Mouse (Mus musculus) lung, adult 2 months (tissue): ENCODE measurements around the gene Gbp6. TPM values are rescaled to one million over a fixed set of nuclear protein-coding genes. Genes with fewer than 3 reads are reported as not detected.
A peak's percentile ranks its signal among the peaks of the same experiment; 100 is the strongest.
"Not testable (repeated sequence)": the region's sequence is repeated elsewhere in the genome, so short reads cannot be mapped to it uniquely, and the experiment has no call there.

Experiments used
- DNase-seq: peaks from one replicate; pipeline ENCODE4 v3.0.0; 2022
- H3K4me1 ChIP-seq: fragments of 200-500 bp; 2 replicates; pipeline ENCODE4 v1.6.1; 2011; ENCODE audit warnings: low read length; ENCODE audit not compliant: control insufficient read depth, insufficient read depth
- H3K4me3 ChIP-seq: fragments of 200-500 bp; replicated peaks from 2 replicates; pipeline ENCODE3; 2011; ENCODE audit warnings: low read depth, mild to moderate bottlenecking, control low read depth, low read length; ENCODE audit errors: extremely low read depth
- CTCF ChIP-seq: fragments of 200-500 bp; IDR thresholded peaks from 2 replicates; pipeline ENCODE4 v1.5.1; 2011; ENCODE audit warnings: mild to moderate bottlenecking, low read length, control low read depth; ENCODE audit not compliant: insufficient read depth
- POLR2A ChIP-seq: fragments of 200-500 bp; IDR thresholded peaks from 2 replicates; pipeline ENCODE4 v1.6.1; 2011; ENCODE audit warnings: low read depth, mild to moderate bottlenecking, control low read depth, low read length, borderline replicate concordance; ENCODE audit errors: extremely low read depth
- WGBS: fragments of 180-500 bp; shearing (Covaris S2); methylation state at CpG from one replicate; pipeline ENCODE4 v1.1.7; 2018; 5-methylcytosine and 5-hydroxymethylcytosine counted together
- polyA plus RNA-seq: library from polyadenylated mRNA; depleted of rRNA; stranded (reverse); fragments of >200 nt; gene quantifications from 2 replicates; pipeline ENCODE4 v1.2.3, GENCODE M21; 2012; rRNA removed

The Gbp6 gene
- 3.2 and 4.4 TPM in 2 replicates for polyA plus RNA-seq

DNA sequence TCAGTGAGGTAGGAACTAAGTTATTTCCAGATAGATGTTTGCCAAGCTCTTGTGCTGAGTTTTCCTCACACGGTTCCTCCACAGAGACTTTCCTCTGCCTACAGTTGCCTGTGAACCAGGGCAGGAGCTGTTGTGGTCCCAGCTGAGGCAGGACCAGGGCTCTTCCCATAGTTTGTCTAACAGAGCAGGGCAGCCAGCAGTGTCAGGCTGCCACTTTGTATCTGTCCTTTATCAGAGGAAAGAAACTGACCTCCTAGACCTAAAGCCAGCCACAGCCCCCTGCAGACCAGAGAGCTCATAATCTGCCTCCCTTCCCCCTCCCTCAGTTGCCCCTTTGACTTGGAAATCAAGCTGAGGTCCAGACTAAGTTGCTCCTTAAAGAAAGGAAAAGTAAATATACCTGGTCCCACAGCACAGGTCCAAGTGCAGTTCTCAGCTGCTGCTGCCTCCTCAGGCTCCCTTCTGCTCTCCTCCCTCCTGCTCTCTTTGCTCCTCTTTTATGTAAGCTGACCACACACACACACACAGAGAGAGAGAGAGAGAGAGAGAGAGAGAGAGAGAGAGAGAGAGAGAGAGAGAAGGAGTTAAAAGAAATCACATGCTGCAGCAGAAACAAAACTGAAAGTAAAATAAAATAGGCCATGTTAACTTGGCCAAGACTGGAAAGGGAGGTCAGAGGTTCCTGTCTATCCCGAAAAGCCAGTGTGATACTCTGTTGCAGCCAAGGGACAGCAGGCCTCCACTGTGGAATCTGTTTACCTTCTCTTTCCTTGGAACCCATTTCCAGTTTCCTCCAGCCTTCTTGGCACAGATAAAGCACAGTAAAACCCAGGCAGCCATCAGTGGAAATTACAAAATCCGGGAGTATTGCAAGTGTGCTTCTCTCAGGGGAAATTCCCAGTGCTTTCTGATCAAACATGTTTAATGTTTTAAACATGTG, at the start of gene Gbp6, which contains the start of gene Gm43302:
Gene Gbp6 (minus strand): TSS at position 473 of the 940 bp plus-strand sequence.
Gene Gm43302 (minus strand): TSS at position 470 of the 940 bp plus-strand sequence.
- H3K4me3 ChIP-seq, result peak within 1 kb of the TSS; percentile 36
- H3K4me1 ChIP-seq, result not testable (repeated sequence)
- peak; percentile 34 for DNase-seq
- WGBS, result 9% methylated on average over 3 of the region's 3 CpGs

DNA sequence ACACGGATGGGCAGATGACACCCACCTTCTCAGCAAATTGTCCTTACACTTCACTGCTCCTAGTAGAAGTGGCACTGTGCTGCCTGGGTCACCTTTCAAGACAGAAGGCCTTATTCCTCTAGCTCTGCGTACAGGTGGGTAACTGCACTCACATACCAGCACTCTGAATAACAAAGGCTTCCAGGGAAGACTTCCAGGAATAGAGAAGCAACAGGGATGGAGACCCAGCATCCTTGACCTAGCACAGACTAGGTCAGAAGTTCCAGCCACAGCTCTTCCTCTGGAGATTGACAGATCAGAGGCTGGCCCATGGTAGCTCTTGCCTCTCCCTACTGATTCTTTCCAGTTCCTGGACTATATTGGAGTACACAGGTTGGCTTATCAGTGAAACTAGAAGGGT, 47.8 kb upstream of the Gbp6 start:
- no peak for TF ChIP-seq POLR2A
- TF ChIP-seq CTCF, result no peak
- DNase-seq, result no peak
- Histone ChIP-seq H3K4me1 (no peaks in the 10 kb centered on the region), H3K4me3 (no peak overlapping the region)
- WGBS, result 81% methylated on average over 2 of the region's 2 CpGs

DNA sequence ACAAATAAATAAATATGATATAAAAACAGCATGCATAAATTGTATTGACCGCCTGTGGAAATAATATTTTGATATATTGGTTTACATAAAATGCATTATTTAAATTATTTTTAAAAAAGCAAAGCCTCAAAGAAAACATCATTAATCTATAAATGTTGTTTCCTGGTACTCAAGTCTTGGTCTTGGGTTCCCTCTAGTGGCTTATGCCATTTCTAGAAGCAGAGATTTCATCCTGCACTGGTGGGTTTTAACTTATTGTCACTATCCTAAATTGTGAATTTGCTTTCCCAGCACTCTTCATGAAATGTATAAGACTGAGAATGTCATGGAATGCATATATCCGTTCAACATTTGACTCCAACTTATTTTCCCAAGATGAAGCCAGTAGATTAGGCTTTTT, 29.0 kb upstream of the Gbp6 start:
- DNase-seq, result no peak
- 57% methylated on average over 2 of the region's 2 CpGs for WGBS

DNA sequence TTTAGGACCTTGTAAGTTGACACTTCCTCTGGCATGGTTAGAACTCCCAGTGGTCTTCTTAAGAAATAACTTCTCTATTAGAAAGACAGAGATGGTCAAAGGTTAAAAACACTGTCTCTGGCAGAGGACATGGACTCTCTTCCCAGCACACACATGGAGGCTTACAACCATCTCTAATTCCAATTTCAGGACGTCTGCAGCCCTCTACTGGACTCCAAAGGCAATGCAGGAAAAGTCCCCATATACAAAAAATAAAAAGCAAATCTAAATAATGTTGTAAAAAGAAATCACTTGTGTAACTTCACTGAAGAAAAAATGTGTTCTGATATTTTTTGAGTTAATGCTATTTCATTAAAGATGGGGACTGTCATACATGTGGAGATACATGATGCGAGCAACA, 17.4 kb upstream of the Gbp6 start:
- no peaks in the 10 kb centered on the region for H3K4me1 ChIP-seq
- 82% methylated on average over 2 of the region's 2 CpGs for WGBS
- H3K4me3 ChIP-seq, result no peak overlapping the region
- TF ChIP-seq CTCF (no peak), POLR2A (no peak)
- DNase-seq, result no peak

More for the DNA sequence above, 29.0 kb upstream of the Gbp6 start:
- H3K4me3 ChIP-seq, result no peak overlapping the region
- no peaks in the 10 kb centered on the region; the same call in 1 of the 2 replicates for H3K4me1 ChIP-seq
- TF ChIP-seq POLR2A (no peak), CTCF (peak; percentile 39; the same call in 1 of the 2 replicates)

DNA sequence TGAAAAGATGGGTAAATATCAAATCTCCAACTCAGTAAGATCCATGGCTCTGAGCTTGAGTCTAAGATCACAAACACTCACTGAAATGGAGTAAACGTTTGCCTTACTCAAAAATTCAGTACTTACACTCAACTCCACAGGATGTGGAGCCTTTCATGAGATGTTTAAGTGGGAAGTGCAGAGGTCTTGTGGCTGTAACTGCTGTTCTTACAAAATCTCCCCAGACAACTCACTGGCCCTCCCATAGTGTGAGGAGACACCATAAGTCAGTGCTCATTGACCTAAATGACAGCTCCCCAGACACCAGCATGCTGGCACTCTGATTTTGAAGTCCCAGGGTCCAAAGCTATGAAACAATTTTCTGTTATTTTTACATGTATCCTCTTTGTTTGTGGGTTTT, 15.7 kb upstream of the Gbp6 start:
- H3K4me1 ChIP-seq, H3K4me3 ChIP-seq, DNase-seq: not testable (repeated sequence)
- WGBS, result 27% methylated on average over 1 of the region's 1 CpGs

DNA sequence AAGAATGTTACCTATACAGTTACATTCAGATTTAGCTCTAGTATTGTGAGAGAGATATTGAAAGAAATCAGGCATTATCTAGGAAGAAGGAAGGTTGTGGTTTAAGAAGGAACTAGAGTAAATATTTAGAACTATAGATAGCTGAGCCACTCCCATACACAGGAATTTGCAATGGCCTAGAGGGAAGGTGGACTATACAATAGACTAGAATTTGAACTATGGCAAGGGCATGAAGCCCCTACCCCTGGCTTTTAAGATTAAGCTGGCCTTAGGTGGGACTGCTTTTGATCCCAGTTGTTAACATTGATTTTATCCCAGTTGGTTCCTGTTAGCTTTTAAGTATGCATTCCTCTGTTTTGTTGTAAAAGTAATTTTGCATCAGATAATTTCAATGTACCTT, 13.4 kb upstream of the Gbp6 start:
- DNase-seq, H3K4me3 ChIP-seq: not testable (repeated sequence)

DNA sequence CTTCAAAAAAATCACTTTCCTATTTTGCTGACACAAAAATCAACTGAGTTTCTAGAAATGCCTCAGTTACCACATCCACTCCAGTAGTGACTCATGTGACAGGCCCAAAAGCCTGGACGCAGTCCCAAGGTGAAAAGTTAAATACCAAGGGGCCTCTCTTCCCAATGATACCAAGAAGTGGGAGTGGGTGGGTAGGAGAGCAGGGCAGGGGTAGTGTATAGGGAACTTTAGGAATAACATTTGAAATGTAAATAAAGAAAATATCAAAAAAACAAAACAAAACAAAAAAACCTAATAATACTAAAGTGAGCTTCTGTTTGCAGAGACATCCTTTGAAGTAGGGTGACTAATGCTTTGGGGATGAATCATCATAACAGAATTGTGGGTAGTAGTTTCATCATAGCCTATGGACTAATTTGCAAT, 12.7 kb upstream of the Gbp6 start:
- TF ChIP-seq POLR2A (no peak), CTCF (no peak)
- WGBS, result 59% methylated on average over 1 of the region's 1 CpGs
- Histone ChIP-seq H3K4me3 (no peak overlapping the region), H3K4me1 (peaks cover 2% of the 10 kb centered on the region; the same call in 1 of the 2 replicates)
- no peak for DNase-seq

More for the DNA sequence above, 13.4 kb upstream of the Gbp6 start:
- not testable (repeated sequence) for H3K4me1 ChIP-seq

DNA sequence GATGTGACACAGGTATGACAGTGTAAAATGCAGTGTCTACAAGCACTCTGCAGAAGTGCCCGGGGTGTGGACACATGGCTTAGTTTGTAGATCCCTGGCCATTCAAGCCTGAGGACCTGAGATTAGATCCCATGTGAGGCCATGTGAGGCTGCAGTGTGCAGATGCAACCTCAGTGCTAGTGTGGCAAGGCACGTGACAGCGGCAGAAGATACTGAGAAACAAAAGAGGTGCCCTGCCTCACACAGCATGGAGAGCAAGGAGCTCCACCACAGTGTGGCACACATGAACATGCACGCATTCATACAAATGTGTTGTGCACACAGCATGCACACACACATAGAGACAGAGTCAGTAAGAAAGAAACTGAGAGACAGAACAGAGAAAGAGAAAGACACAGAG, 12.2 kb upstream of the Gbp6 start:
- 84% methylated on average over 4 of the region's 4 CpGs for WGBS
- not testable (repeated sequence) for H3K4me3 ChIP-seq, DNase-seq, H3K4me1 ChIP-seq

DNA sequence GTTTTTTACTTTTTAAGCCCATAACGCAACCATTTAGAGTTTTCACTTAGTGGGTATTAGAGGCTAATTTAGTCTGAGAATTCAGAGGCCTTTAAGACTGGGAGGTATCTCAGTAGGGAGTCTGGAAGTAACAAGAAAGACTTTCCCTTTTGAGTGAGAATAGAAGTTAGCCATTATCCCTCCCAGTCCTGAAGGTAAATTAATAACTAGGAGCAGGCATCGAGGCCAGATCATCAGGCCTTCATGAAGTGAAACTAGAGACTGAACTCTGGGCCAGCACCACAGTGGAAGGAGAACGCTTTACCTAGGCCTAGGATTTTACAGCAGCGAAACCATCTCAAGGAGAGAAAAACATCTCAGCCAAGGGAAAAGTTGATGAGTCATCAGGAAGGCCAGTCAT, 8.5 kb upstream of the Gbp6 start:
- TF ChIP-seq POLR2A (no peak), CTCF (no peak)
- WGBS, result 87% methylated on average over 4 of the region's 4 CpGs
- no peak for DNase-seq
- H3K4me3 ChIP-seq, result no peak overlapping the region
- peaks cover 4% of the 10 kb centered on the region; the same call in 1 of the 2 replicates for H3K4me1 ChIP-seq

DNA sequence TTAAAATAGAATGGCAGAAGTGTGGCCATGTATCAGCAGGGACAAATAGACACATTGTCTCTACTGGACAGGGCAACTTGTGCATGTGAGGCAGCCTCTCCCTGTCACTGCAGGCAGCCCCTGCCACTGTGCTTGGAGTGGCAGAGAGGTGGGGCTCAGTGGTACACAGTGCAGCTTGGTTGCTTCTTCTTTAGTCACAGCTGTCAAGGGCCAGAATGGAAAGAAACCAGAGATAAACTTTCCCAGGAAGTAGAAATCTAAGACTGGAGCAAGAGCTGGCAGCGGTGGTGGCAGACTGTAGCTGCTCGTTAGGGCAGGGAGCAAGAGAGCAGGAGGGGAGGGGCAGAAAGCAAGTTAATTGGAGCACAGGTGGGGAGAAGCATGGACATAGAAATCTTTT, 8.0 kb upstream of the Gbp6 start:
- 30% methylated on average over 2 of the region's 2 CpGs for WGBS
- Histone ChIP-seq H3K4me3 (no peak overlapping the region), H3K4me1 (peaks cover 4% of the 10 kb centered on the region; the same call in 1 of the 2 replicates)
- DNase-seq, result no peak
- TF ChIP-seq CTCF (no peak), POLR2A (no peak)
